Mouse (Mus musculus): ENCODE results near the gene Igf1r.

DNA sequence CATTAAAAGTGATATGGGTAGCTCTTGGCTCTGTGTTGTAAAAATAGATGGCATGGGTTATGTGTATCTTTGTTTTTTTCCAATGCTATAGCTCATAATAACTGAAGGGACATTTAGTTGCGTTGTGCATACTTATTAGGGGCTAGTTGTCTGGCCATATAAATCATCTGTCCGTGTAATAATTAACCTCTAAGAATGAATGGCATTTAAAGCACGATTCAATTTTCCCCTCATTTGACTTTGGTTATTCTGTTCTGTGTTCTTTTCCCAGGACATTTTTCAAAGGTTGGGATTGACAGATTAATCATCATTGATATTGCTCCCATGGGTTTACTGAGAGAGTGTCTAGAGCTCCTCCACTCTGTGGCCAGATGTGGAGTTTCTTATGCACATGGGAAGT, 72.8 kb downstream of the Igf1r start:
- TF ChIP-seq CTCF (IDR thresholded peaks at IDR 0.05; ENCODE audit: low read depth) (no peak), EP300 (optimal IDR thresholded peaks at IDR 0.05) (no peak)
